Mouse (Mus musculus) small intestine, adult 2 months (tissue): ENCODE data around the gene Tm9sf2.

Experiments
- CTCF ChIP-seq: fragments of 200-500 bp; IDR thresholded peaks from 2 replicates; pipeline ENCODE4 v1.5.1; 2012; ENCODE audit warnings: low read depth, mild to moderate bottlenecking, control low read depth, inconsistent platforms, low read length, moderate library complexity, mixed read lengths; ENCODE audit not compliant: insufficient replicate concordance, insufficient read length; ENCODE audit errors: extremely low read depth
- POLR2A ChIP-seq: fragments of 200-500 bp; IDR thresholded peaks from 2 replicates; pipeline ENCODE4 v1.6.1; 2012; ENCODE audit warnings: low read depth, mild to moderate bottlenecking, control low read depth, inconsistent platforms, low read length, moderate library complexity

GRCm38 (mm10) chr14:122179262-122179661 is 72.4 kb downstream of the Tm9sf2 start:
- TF ChIP-seq CTCF, result no peak
- TF ChIP-seq POLR2A, result no peak
